In genomic region chr19:10297041-10297503, GRCm38 (mm10) we compare ENCODE assay signal across 9 mouse cellular contexts. TPM values are rescaled to one million over a fixed set of nuclear protein-coding genes. Genes with fewer than 3 reads are reported as not detected.
DNase-seq lines count a peak whose midpoint lies in the region; ATAC-seq lines count a peak whose summit lies in the region.
"Had no signal": no experiment of that assay in that cellular context is flagged by ENCODE, and none has a peak within 500 bp of the region (broad histone marks: within the 10 kb centered on the region; RNA-seq: fewer than 3 reads in every experiment).

No protein-coding gene starts in this region.

- peaks cover 35% of the 10 kb centered on the region for H3K27me3 ChIP-seq in hindbrain, embryonic 12.5 days
- H3K27me3 ChIP-seq in hindbrain, embryonic 11.5 days (ENCODE audit: control insufficient read depth, insufficient read depth, low read length), result peaks cover 2% of the 10 kb centered on the region
- no peaks in the 10 kb centered on the region for H3K27me3 ChIP-seq in kidney, embryonic 16.5 days (ENCODE audit: insufficient read depth, low read length)

- 32% methylated on average over 8 of the region's 8 CpGs for WGBS in hindbrain, embryonic 12.5 days
- WGBS in hindbrain, embryonic 11.5 days, result 33% methylated on average over 8 of the region's 8 CpGs
- 12% methylated on average over 8 of the region's 8 CpGs for WGBS in kidney, embryonic 16.5 days

- H3K4me2 ChIP-seq in hindbrain, embryonic 12.5 days (replicated peaks), result no peak overlapping the region
- H3K4me2 ChIP-seq in hindbrain, embryonic 11.5 days (replicated peaks; ENCODE audit: low read depth, low read length), result no peak overlapping the region
- H3K4me2 ChIP-seq in kidney, embryonic 16.5 days (replicated peaks; ENCODE audit: low read depth, low read length), result 0 out of 2 replicates have a peak overlapping the region, but pooled peaks have one; percentile 2

- peak overlapping the region; percentile 58 for H3K27ac ChIP-seq in hindbrain, embryonic 12.5 days
- H3K27ac ChIP-seq in hindbrain, embryonic 11.5 days (ENCODE audit: low read depth, low read length), result no peak overlapping the region
- H3K27ac ChIP-seq in kidney, embryonic 16.5 days (ENCODE audit: low read length), result peak overlapping the region; percentile 89

- no peak overlapping the region for H3K9ac ChIP-seq in hindbrain, embryonic 12.5 days
- no peak overlapping the region for H3K9ac ChIP-seq in hindbrain, embryonic 11.5 days (ENCODE audit: low read depth, low read length)
- peak overlapping the region; percentile 59 for H3K9ac ChIP-seq in kidney, embryonic 16.5 days (replicated peaks; ENCODE audit: low read length)

- ATAC-seq in hindbrain, embryonic 12.5 days (ENCODE audit: low FRiP score), result no peak
- no peak for ATAC-seq in hindbrain, embryonic 11.5 days (ENCODE audit: low FRiP score)
- ATAC-seq in kidney, embryonic 16.5 days (ENCODE audit: low FRiP score, low TSS enrichment), result peak; percentile 62

- H3K4me1 ChIP-seq in hindbrain, embryonic 12.5 days, result peaks cover 37% of the 10 kb centered on the region
- H3K4me1 ChIP-seq in hindbrain, embryonic 11.5 days (replicated peaks; ENCODE audit: control insufficient read depth, insufficient read depth, low read length), result peaks cover 7% of the 10 kb centered on the region; the same call in 1 of the 2 replicates
- H3K4me1 ChIP-seq in kidney, embryonic 16.5 days (ENCODE audit: insufficient read depth, low read length), result peaks cover 59% of the 10 kb centered on the region

- no peaks in the 10 kb centered on the region for H3K9me3 ChIP-seq in hindbrain, embryonic 12.5 days (replicated peaks)
- H3K9me3 ChIP-seq in hindbrain, embryonic 11.5 days (ENCODE audit: control insufficient read depth, low read length), result no peaks in the 10 kb centered on the region
- no peaks in the 10 kb centered on the region for H3K9me3 ChIP-seq in kidney, embryonic 16.5 days (ENCODE audit: low read length)

- no peak for DNase-seq in hindbrain, embryonic 11.5 days (ENCODE audit: low spot score)
- peak; percentile 46 for DNase-seq in ZHBTc4 (ENCODE audit: low read depth, low spot score)
- peak; percentile 81 for DNase-seq in gastrocnemius, postnatal 25 days
- DNase-seq in lung, postnatal 14 days, result peak; percentile 71
- DNase-seq in embryo, embryonic 10.5 days (ENCODE audit: low spot score), result no peak
- no peak for DNase-seq in thymus, adult 18-20 months

- no peaks in the 10 kb centered on the region for H3K36me3 ChIP-seq in hindbrain, embryonic 12.5 days
- H3K36me3 ChIP-seq in hindbrain, embryonic 11.5 days (ENCODE audit: control insufficient read depth, insufficient read depth, low read length), result no peaks in the 10 kb centered on the region
- H3K36me3 ChIP-seq in kidney, embryonic 16.5 days (ENCODE audit: insufficient read depth, low read length), result no peaks in the 10 kb centered on the region

- no peak overlapping the region for H3K4me3 ChIP-seq in hindbrain, embryonic 12.5 days
- H3K4me3 ChIP-seq in hindbrain, embryonic 11.5 days (ENCODE audit: low read depth, low read length), result no peak overlapping the region
- no peak overlapping the region for H3K4me3 ChIP-seq in kidney, embryonic 16.5 days (ENCODE audit: low read length)

RNA-seq across cellular contexts. Expression of gene Dagla, which starts 7.6 kb away (rescaled TPM):
- polyA plus RNA-seq in hindbrain, embryonic 12.5 days (2016; fragmentation: Nextera tagmentation; extraction: Ambion mirVana), result 4.9 and 5.1 TPM in 2 replicates
- polyA plus RNA-seq in hindbrain, embryonic 11.5 days (2014; fragmentation: Nextera tagmentation; extraction: Ambion mirVana), result 1.5 and 1.8 TPM in 2 replicates
- 1 to 10 TPM; 4.0 to 6.7 TPM for total RNA-seq in gastrocnemius, postnatal 25 days (2021)
- 3.2 and 4.2 TPM in 2 replicates for polyA plus RNA-seq in kidney, embryonic 16.5 days (2015; fragmentation: Nextera tagmentation; extraction: Ambion mirVana)
- total RNA-seq: neutrophil, adult 5-6 weeks had no signal

RNA-seq across cellular contexts. Expression of gene Myrf, which starts 56.5 kb away (rescaled TPM):
- 1.3 and 1.9 TPM in 2 replicates for polyA plus RNA-seq in hindbrain, embryonic 12.5 days (2016; fragmentation: Nextera tagmentation; extraction: Ambion mirVana)
- polyA plus RNA-seq in hindbrain, embryonic 11.5 days (2014; fragmentation: Nextera tagmentation; extraction: Ambion mirVana), result 1.3 and 1.6 TPM in 2 replicates
- not detected for total RNA-seq in gastrocnemius, postnatal 25 days (2021)
- 3.9 and 4.2 TPM in 2 replicates for polyA plus RNA-seq in kidney, embryonic 16.5 days (2015; fragmentation: Nextera tagmentation; extraction: Ambion mirVana)
- total RNA-seq: neutrophil, adult 5-6 weeks had no signal

Comparison
In these comparisons a context has a peak if more than half of its experiments do, and no peak if none do; other contexts are left out.
1. DNase-seq: peak in ZHBTc4 (single experiment), gastrocnemius, postnatal 25 days (single experiment) and lung, postnatal 14 days (single experiment); none in hindbrain, embryonic 11.5 days (single experiment), embryo, embryonic 10.5 days (single experiment) and thymus, adult 18-20 months (0 of 2).